Mouse (Mus musculus) cortical plate, adult 2 months (tissue): ENCODE data around the gene Ppp1r12b. TPM values are rescaled to one million over a fixed set of nuclear protein-coding genes. Genes with fewer than 3 reads are reported as not detected.

Experiments
- H3K27ac ChIP-seq: fragments of 200-500 bp; 2 replicates; pipeline ENCODE4 v1.5.1; 2012; ENCODE audit warnings: low read length, control low read depth, inconsistent platforms; ENCODE audit not compliant: insufficient read depth
- H3K4me1 ChIP-seq: fragments of 200-500 bp; 2 replicates; pipeline ENCODE4 v1.6.1; 2011; ENCODE audit warnings: low read length; ENCODE audit not compliant: control insufficient read depth, insufficient read depth
- H3K4me3 ChIP-seq: fragments of 200-500 bp; 2 replicates; pipeline ENCODE4 v1.5.1; 2011; ENCODE audit warnings: mild to moderate bottlenecking, low read length, control low read depth; ENCODE audit not compliant: insufficient read depth
- CTCF ChIP-seq: fragments of 200-500 bp; IDR thresholded peaks from 2 replicates; pipeline ENCODE4 v1.5.1; 2011; ENCODE audit warnings: mild to moderate bottlenecking, control low read depth, low read length; ENCODE audit not compliant: insufficient read depth; ENCODE audit errors: extremely low read depth
- POLR2A ChIP-seq: fragments of 200-500 bp; IDR thresholded peaks from 2 replicates; pipeline ENCODE4 v1.6.1; 2011; ENCODE audit warnings: mild to moderate bottlenecking, low read length, control low read depth; ENCODE audit not compliant: insufficient read depth; ENCODE audit errors: extremely low read depth
- polyA plus RNA-seq: library from polyadenylated mRNA; depleted of rRNA; stranded (reverse); fragments of >200 nt; gene quantifications from 2 replicates; pipeline ENCODE4 v1.2.3, GENCODE M21; 2012

The Ppp1r12b gene
- polyA plus RNA-seq, 1 experiment = 31.5 TPM

GRCm38 (mm10) chr1:134947590-134947989, 8.2 kb downstream of the Ppp1r12b start:
- TF ChIP-seq CTCF = no peak
- TF ChIP-seq POLR2A = no peak
- no peak overlapping the region for H3K4me3 ChIP-seq
- H3K4me1 ChIP-seq = no peaks in the 10 kb centered on the region
- H3K27ac ChIP-seq = no peak overlapping the region

DNA sequence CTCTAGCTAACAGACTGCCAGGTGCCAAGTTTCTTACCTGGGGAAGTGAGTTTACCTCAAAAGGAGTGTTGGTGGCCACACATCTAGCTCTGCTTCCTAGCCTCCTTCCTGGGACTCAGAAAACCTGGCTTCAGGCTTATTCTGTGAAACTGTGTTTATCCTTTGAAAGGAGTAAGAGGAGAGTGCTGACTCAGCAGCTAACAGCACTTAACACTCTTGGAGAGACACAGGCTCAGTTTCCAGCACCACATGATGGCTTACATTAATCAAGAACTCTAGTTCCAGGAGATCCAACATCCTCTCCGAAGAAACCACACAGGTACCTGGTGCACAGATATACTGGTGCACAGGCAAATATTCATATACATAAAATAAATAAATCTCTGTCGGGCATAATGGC, 12.8 kb downstream of the Ppp1r12b start:
- Histone ChIP-seq H3K4me1 (no peaks in the 10 kb centered on the region), H3K4me3 (no peak overlapping the region), H3K27ac (no peak overlapping the region)
- TF ChIP-seq CTCF (no peak), POLR2A (no peak)

DNA sequence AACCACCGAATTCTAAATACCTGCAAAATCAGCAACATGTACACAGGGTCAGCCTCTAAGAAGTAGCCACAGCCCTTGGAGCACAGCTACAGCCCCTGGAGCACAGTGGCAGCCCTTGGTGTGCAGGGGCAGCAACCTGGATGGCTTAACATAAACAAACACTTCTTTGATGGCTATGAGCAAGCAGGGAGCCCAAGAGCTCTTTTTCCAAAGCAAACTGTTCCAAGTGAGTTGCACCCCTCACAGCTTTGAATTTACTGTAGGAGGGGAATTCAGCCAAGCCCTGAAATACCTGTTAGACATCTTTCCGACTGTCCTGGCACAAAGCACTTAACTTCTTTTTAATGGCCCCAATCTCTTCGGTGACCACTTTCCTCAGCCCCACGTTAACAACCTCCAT, 14.9 kb downstream of the Ppp1r12b start:
- Histone ChIP-seq H3K4me3 (no peak overlapping the region), H3K4me1 (no peaks in the 10 kb centered on the region), H3K27ac (no peak overlapping the region)
- TF ChIP-seq CTCF (no peak), POLR2A (no peak)

DNA sequence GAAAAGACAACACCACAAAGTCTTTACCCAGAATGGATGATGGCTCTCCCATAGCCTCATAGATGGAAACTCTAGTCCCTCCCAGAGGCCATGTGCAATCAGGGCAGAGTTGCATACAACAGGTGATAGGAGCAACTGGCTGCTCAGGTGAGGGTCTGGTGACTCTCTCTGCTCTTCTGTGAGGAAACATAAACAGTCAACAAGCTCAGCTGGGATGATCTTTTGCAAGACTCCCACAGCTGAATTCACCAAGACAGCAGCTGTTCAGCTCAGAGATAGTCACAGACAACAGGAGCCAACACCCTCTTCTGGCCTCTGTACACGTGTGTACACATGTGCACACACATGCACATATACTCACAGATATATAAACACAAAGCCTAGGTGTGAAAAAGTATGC, 17.5 kb downstream of the Ppp1r12b start:
- Histone ChIP-seq H3K27ac (no peak overlapping the region), H3K4me1 (peaks cover 2% of the 10 kb centered on the region), H3K4me3 (no peak overlapping the region)
- TF ChIP-seq POLR2A = no peak
- TF ChIP-seq CTCF = no peak

DNA sequence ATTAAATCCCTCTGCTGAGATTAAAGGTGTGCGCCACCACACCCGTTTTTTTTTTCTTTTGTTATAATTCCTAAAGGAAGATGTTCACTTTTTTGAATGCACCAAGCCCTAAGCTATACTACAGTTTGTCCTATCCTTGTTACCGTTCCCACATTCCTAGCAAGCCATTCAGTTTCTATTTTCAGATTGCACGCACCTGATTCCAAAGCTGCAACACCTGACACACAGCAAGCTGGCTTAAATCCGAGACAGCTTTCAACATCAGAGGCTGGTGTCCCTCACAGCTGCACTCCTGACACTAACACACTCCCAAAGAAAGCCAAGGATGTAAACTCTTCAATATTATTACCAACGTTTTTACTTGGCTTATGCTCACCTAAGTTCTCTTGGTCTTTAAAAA, 19.4 kb downstream of the Ppp1r12b start:
- no peak overlapping the region for H3K4me3 ChIP-seq
- TF ChIP-seq POLR2A (no peak), CTCF (no peak)
- peaks cover 7% of the 10 kb centered on the region for H3K4me1 ChIP-seq
- no peak overlapping the region for H3K27ac ChIP-seq

DNA sequence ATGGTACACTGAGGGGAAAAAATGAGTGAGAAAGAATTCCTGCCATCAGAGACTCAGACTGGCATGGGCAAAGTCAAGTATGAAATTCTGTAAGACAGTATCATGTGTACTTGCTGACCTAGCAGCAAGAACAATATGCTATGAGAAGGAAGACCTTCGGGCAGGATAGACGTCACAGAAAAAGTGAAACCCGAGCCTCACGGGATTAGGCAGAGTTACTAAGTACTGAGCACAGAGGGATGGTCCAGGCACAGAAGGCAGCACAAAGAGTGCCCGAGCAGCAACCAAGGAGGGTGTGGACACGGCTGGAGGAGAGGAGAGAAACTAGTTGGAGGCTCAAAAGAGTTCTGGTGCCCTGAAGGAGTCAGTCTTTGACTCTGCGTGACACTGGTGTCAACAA, 23.3 kb downstream of the Ppp1r12b start:
- no peak for TF ChIP-seq POLR2A
- no peak for TF ChIP-seq CTCF
- Histone ChIP-seq H3K4me1 (peaks cover 7% of the 10 kb centered on the region), H3K27ac (no peak overlapping the region), H3K4me3 (no peak overlapping the region)

DNA sequence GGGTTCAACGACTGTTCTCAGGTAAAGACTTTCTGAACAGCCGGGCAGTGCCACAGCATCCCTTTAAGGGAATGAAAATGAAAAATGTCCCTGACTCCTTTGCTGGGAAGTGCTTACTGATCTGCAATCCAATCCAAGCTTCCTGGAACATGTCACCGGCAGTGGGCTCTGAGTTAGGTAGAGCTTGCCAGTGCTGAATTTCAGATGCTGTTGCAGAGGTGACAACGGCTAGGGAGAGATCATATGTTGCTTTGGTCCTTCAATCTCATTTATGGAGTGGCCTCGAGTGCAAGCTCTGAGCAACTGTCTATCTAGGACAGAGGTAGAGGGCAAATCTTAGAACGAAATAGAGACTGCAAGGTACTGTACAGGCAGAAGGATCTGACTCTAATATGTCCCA, 36.7 kb downstream of the Ppp1r12b start:
- H3K27ac ChIP-seq = no peak overlapping the region
- TF ChIP-seq CTCF (no peak), POLR2A (no peak)
- H3K4me1 ChIP-seq = peaks cover 8% of the 10 kb centered on the region; the same call in 1 of the 2 replicates
- no peak overlapping the region for H3K4me3 ChIP-seq

DNA sequence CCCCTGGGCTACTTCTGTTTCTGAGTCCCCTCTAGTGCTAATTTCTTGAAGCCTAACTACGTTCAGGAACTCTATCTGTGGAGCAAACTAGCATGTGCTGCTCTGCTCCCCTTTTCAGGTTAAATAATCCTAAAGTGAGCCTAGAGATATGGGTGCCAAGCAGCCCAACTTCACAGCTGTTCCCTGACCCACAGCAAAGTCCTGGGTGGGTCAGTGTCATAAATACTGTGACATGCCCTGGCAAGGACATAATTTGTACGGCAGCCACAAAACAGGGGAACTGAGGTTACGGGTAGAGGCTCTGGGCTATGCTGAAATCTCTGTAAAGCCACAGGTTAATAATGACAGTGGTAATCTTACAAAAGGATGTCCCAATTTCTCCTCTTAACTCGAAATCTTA, 40.3 kb downstream of the Ppp1r12b start:
- H3K4me1 ChIP-seq = peaks cover 6% of the 10 kb centered on the region; the same call in 1 of the 2 replicates
- no peak for TF ChIP-seq POLR2A
- no peak for TF ChIP-seq CTCF

GRCm38 (mm10) chr1:134913535-134913934, 42.2 kb downstream of the Ppp1r12b start:
- Histone ChIP-seq H3K27ac (no peak overlapping the region), H3K4me1 (peaks cover 4% of the 10 kb centered on the region; the same call in 1 of the 2 replicates)
- no peak for TF ChIP-seq CTCF
- TF ChIP-seq POLR2A = no peak

More for the DNA sequence above, 40.3 kb downstream of the Ppp1r12b start:
- H3K4me3 ChIP-seq = no peak overlapping the region
- H3K27ac ChIP-seq = no peak overlapping the region

GRCm38 (mm10) chr1:134911892-134912291, 43.9 kb downstream of the Ppp1r12b start:
- Histone ChIP-seq H3K27ac (no peak overlapping the region), H3K4me1 (peaks cover 5% of the 10 kb centered on the region; the same call in 1 of the 2 replicates), H3K4me3 (no peak overlapping the region)
- TF ChIP-seq CTCF = no peak
- TF ChIP-seq POLR2A = no peak

More at GRCm38 (mm10) chr1:134913535-134913934, 42.2 kb downstream of the Ppp1r12b start:
- no peak overlapping the region for H3K4me3 ChIP-seq
